Mouse (Mus musculus) ES-E14 (cell line): ENCODE data around the gene 6430550D23Rik. TPM values are rescaled to one million over a fixed set of nuclear protein-coding genes. Genes with fewer than 3 reads are reported as not detected.
"Not testable (repeated sequence)": the region's sequence is repeated elsewhere in the genome, so short reads cannot be mapped to it uniquely, and the experiment has no call there.

ENCODE experiments used
- DNase-seq: peaks from one replicate; pipeline ENCODE4 v3.0.0-alpha.2; 2013; ENCODE audit warnings: low read depth, low spot score
- H3K27ac ChIP-seq: 2 replicates; pipeline ENCODE4 v1.5.1; 2012; ENCODE audit warnings: low read depth, mild to moderate bottlenecking, low read length, moderate library complexity, mixed read lengths; ENCODE audit not compliant: poor library complexity, insufficient read depth, severe bottlenecking
- H3K36me3 ChIP-seq: 2 replicates; pipeline ENCODE4 v1.6.1; 2012; ENCODE audit warnings: mild to moderate bottlenecking, low read length, moderate library complexity, mixed read lengths; ENCODE audit not compliant: control insufficient read depth, poor library complexity, insufficient read depth, severe bottlenecking
- H3K4me1 ChIP-seq, 2 experiments: fragments of 150-350 bp in 1 of 2; sonication (generic) in 1 of 2; 2 replicates each; pipeline ENCODE4 v1.6.1; 2012; ENCODE audit warnings: low read length in 2 of 2, mild to moderate bottlenecking in 1 of 2, mixed read lengths in 1 of 2; ENCODE audit not compliant: control insufficient read depth in 2 of 2, insufficient read depth in 2 of 2, poor library complexity in 1 of 2
- H3K4me3 ChIP-seq, 2 experiments: fragments of 150-350 bp in 1 of 2; sonication (generic) in 1 of 2; 2 replicates each; pipeline ENCODE4 v1.5.1; 2012; ENCODE audit warnings: low read length in 2 of 2, low read depth in 1 of 2, mild to moderate bottlenecking in 1 of 2, mixed read lengths in 1 of 2; ENCODE audit not compliant: insufficient read depth in 1 of 2, poor library complexity in 1 of 2, severe bottlenecking in 1 of 2
- H3K9ac ChIP-seq: 2 replicates; pipeline ENCODE4 v1.6.1; 2012; ENCODE audit warnings: low read depth, mild to moderate bottlenecking, low read length, mixed read lengths; ENCODE audit not compliant: poor library complexity, insufficient read depth, severe bottlenecking
- H3K9me3 ChIP-seq: fragments of 150-350 bp; sonication (generic); 2 replicates; pipeline ENCODE4 v1.6.1; 2012; ENCODE audit warnings: low read depth, mild to moderate bottlenecking, low read length; ENCODE audit not compliant: control insufficient read depth, insufficient read depth
- CHD2 ChIP-seq: IDR thresholded peaks from 2 replicates; pipeline ENCODE4 v1.6.1; 2014; ENCODE audit warnings: mild to moderate bottlenecking, low read depth, low read length, inconsistent platforms
- HCFC1 ChIP-seq: IDR thresholded peaks from 2 replicates; pipeline ENCODE4 v1.6.1; 2012; ENCODE audit warnings: low read length, inconsistent platforms, borderline replicate concordance; ENCODE audit not compliant: insufficient read depth
- MAFK ChIP-seq: IDR thresholded peaks from 2 replicates; pipeline ENCODE4 v1.6.1; 2014; ENCODE audit warnings: mild to moderate bottlenecking, low read depth, low read length, inconsistent platforms; ENCODE audit not compliant: insufficient read depth
- ZC3H11A ChIP-seq: IDR thresholded peaks from 2 replicates; pipeline ENCODE4 v1.6.1; 2012; ENCODE audit warnings: low read depth, mild to moderate bottlenecking, inconsistent platforms, low read length, borderline replicate concordance
- ZNF384 ChIP-seq: IDR thresholded peaks from 2 replicates; pipeline ENCODE4 v1.6.1; 2012; ENCODE audit warnings: low read depth, low read length, inconsistent platforms
- in situ Hi-C, 2 experiments: fragments of 600-800 bp; cut with MboI; formaldehyde crosslinking; loops; one replicate each; pipeline ENCODE4 v1.15.1; 2025; ENCODE audit warnings: low sequenced_read_pairs in 2 of 2, inconsistent platforms in 1 of 2; ENCODE audit not compliant: unreplicated experiment in 2 of 2
- total RNA-seq: library from RNA; depleted of rRNA; stranded (reverse); fragments of 300-350 nt; gene quantifications from 2 replicates; pipeline ENCODE4 v1.2.3, GENCODE M21; 2012; rRNA removed

6430550D23Rik gene
- total RNA-seq, 1 experiment: 0.98 TPM

DNA sequence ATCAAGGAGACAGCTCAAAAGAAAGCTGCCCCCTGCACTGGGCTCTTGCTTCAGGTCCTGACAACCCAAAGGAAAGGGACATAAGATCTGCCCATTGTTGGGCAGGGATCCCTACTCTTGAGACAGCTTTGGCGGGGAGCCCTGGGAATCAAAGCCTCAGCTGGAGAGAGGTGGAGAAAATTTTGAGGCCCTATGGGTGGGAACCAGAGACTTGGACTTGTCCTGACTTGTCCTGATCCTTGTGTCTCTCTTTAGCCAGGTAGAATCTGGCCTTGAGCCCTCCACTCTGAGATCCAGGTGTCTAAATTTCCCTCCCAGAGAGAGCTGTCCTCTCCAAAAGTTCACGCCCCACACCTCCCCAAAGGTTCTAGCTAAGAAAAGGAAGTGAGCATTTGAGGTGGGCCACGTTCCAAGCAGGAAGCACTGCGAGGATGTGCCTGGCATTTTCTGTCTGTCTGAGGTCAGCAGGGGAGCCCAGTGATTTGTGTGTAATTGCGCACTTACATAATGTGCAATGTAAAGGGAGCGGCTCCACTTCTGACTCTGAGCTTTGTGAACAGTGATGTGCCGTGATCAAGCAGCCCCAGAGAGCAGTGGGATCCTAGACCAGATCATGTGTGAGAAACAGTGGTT lies 67.8 kb downstream of the 6430550D23Rik start:
- H3K4me1 ChIP-seq: peaks cover 0 to 10% of the 10 kb centered on the region in 2 experiments; a peak in 1 of 4 replicates
- in situ Hi-C loops: no loop called here
- TF ChIP-seq MAFK: no peak
- no peak for TF ChIP-seq HCFC1
- TF ChIP-seq ZNF384: no peak
- TF ChIP-seq ZC3H11A: no peak
- TF ChIP-seq CHD2: no peak
- no peak overlapping the region for H3K4me3 ChIP-seq
- no peak overlapping the region for H3K9ac ChIP-seq
- no peaks in the 10 kb centered on the region for H3K9me3 ChIP-seq
- DNase-seq: no peak
- no peak overlapping the region for H3K27ac ChIP-seq
- H3K36me3 ChIP-seq: no peaks in the 10 kb centered on the region

DNA sequence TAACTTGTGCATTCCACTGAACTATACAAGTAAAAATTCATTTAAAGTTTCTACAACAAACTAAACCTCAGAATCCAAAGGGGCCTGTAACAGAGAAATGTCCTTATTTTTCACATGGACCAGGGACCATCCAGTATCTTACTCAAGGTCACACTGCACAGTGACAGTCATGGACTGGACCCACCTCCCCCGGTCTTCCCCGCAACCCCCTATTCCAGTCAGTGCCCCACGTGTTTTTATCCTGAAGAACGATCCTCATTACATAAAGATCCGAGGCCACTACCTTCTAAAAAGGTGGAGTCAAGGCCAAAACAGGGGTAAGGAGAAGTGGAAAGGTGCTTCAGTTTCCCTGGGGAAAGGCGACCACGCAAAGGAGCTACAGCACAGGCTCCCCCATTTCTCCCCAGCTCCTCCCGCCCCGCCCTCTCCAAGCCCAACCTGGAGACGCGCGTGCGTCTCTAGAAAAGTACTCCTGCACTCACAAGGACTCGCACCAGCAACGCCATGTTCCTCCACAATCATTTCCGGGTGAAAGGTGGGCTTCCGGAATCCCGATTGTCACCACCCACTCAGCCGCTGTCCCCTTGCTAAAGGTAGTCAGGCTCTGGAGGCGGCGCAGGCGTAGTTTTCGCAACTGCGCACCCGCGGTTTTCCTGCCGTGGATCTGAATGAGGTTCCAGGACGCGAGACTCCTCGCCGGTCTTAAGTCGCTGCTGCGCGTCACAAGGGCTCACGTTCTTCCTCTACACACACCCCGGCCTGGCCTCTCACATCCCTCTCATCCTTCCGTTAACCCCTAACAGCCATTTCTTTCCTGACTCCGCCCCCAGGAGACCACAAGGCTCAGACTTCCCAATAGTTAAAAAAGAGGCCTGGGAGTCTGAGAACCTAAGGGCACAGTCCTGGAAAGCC lies 78.0 kb downstream of the 6430550D23Rik start, which contains the start of gene Uqcc1:
Uqcc1 (minus strand) TSS at position 780 of the 912 bp plus-strand sequence.
- in situ Hi-C loops: no loop called here
- peak within 1 kb of the TSS; percentile 78 for H3K27ac ChIP-seq
- H3K4me3 ChIP-seq: peak within 1 kb of the TSS; percentile 85 to 90
- peak; percentile 95 for DNase-seq
- H3K9ac ChIP-seq: peak within 1 kb of the TSS; percentile 79
- TF ChIP-seq MAFK (no peak), CHD2 (peak; percentile 76; the same call in 1 of the 2 replicates), ZNF384 (0 out of 2 replicates have a peak, but pooled peaks have one; percentile 27), HCFC1 (peak; percentile 78; the same call in 1 of the 2 replicates), ZC3H11A (no peak)
- H3K36me3 ChIP-seq: no peaks in the 10 kb centered on the region
- H3K4me1 ChIP-seq: peaks cover 0 to 2% of the 10 kb centered on the region in 2 experiments; a peak in 1 of 4 replicates
- no peaks in the 10 kb centered on the region for H3K9me3 ChIP-seq

DNA sequence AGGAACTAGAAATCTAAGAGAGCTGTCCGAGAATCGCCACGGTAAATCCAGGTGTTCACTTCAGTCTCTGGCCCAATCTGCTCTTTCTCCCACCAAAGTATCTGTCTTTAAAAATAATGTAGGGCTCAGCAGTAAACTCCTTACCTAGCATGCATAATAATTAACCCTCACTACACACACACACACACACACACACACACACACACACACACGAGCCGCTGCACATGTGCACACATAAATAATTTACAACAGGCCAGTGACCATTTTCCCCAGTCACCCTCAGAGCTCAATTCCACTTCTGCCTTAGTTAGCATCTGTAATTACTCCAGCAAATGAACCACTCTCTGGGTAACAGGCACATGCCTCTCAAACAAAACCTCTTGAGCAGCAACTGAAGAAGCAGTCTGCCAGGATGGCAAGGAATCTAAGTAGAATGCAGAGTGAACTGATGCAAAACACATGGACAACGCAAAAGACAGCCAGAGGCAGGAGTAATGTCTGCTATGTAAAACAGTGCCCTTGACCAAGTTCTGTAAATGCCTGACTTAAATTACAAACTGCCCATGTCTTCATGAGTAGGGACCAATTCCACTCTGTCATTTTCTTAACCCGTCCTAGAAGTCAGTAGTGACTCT lies 78.9 kb downstream of the 6430550D23Rik start:
- DNase-seq: no peak
- Histone ChIP-seq H3K4me3 (peak overlapping the region; percentile 85 to 90), H3K9me3 (no peaks in the 10 kb centered on the region), H3K27ac (peak overlapping the region; percentile 30; the same call in 1 of the 2 replicates), H3K9ac (peak overlapping the region; percentile 79; the same call in 1 of the 2 replicates), H3K36me3 (no peaks in the 10 kb centered on the region), H3K4me1 (peaks cover 0 to 2% of the 10 kb centered on the region in 2 experiments; a peak in 1 of 4 replicates)
- no peak for TF ChIP-seq ZNF384
- TF ChIP-seq CHD2: no peak
- TF ChIP-seq HCFC1: no peak
- TF ChIP-seq ZC3H11A: no peak
- no peak for TF ChIP-seq MAFK
- in situ Hi-C loops: no loop called here

DNA sequence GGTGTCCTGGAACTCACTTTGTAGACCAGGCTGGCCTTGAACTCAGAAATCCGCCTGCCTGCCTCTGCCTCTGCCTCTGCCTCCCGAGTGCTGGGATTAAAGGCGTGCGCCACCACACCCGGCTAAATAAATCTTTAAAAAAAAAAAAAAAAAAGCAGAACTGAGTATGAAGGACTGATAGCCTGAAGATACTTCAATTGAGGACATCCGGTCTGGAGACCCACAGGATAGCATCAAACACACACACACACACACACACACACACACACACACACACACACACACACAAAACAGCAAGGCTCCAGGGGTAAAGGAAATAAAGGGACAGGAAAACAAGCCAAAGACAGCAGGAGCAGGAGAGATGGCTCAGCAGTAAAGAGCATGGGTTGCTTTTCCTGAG lies 82.6 kb downstream of the 6430550D23Rik start:
- H3K4me3 ChIP-seq, H3K9ac ChIP-seq, H3K4me1 ChIP-seq, DNase-seq, H3K36me3 ChIP-seq, in situ Hi-C loops, H3K27ac ChIP-seq, H3K9me3 ChIP-seq: not testable (repeated sequence)

Other genes starting within 250 kb of the 6430550D23Rik start
- 0.76 and 1.3 TPM in 2 replicates for gene Mmp24, start 232.6 kb downstream of the 6430550D23Rik start, total RNA-seq
- 4.1 and 7.0 TPM in 2 replicates for gene BC029722, start 188.6 kb downstream of the 6430550D23Rik start, total RNA-seq
- 199 and 204 TPM in 2 replicates for gene Eif6, start 181.1 kb downstream of the 6430550D23Rik start, total RNA-seq
- gene Fam83c, start 173.1 kb downstream of the 6430550D23Rik start, total RNA-seq: 0.13 and 0.21 TPM in 2 replicates
- 61.7 and 81.6 TPM in 2 replicates for gene Uqcc1, start 77.7 kb downstream of the 6430550D23Rik start, total RNA-seq
- gene Gm15557, start 67.2 kb downstream of the 6430550D23Rik start, total RNA-seq: not detected in 2 replicates
- 0.09 and 0.11 TPM in 2 replicates for gene Gdf5, start 62.6 kb downstream of the 6430550D23Rik start, total RNA-seq
- 22.2 and 24.2 TPM in 2 replicates for gene Cep250, start 51.5 kb downstream of the 6430550D23Rik start, total RNA-seq
- 134 and 213 TPM in 2 replicates for gene Ergic3, start 68 bp upstream of the 6430550D23Rik start, total RNA-seq
- gene Fer1l4, start 45.0 kb upstream of the 6430550D23Rik start, total RNA-seq: 0.22 and 0.26 TPM in 2 replicates
- 1.9 and 2.6 TPM in 2 replicates for gene Spag4, start 57.2 kb upstream of the 6430550D23Rik start, total RNA-seq
- gene Cpne1, start 104.0 kb upstream of the 6430550D23Rik start, total RNA-seq: 42.8 and 66.1 TPM in 2 replicates
- 21.8 and 22.1 TPM in 2 replicates for gene Rbm12, start 104.0 kb upstream of the 6430550D23Rik start, total RNA-seq
- gene Gm28036, start 119.1 kb upstream of the 6430550D23Rik start, total RNA-seq: 19.5 and 23.0 TPM in 2 replicates
- gene Romo1, start 136.1 kb upstream of the 6430550D23Rik start, total RNA-seq: 211 and 216 TPM in 2 replicates
- 40.2 and 41.6 TPM in 2 replicates for gene Nfs1, start 136.2 kb upstream of the 6430550D23Rik start, total RNA-seq
- 399 and 411 TPM in 2 replicates for gene Rbm39, start 172.3 kb upstream of the 6430550D23Rik start, total RNA-seq
- gene Phf20, start 188.5 kb upstream of the 6430550D23Rik start, total RNA-seq: 44.1 and 51.9 TPM in 2 replicates